Mouse (Mus musculus): ENCODE results near the gene D130052B06Rik.

DNA sequence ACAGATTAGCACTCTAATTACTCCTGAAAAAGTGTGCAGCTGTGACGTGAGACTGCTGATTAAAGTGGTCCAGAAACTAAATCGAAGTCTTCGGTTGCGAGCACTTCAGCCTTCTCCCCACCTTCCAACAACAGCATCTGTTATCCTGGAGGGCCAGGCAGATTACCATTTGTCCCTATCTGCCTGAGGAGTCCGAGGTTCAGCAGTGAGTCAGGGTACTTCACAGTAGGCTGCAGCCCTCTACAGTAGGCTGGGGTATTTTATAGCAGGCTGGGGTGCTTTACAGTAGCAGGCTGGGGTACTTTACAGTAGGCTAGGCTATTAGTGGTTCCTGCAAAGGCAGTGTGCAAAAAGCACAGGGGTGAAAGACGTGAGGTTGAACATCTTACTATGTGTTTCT lies 69.3 kb downstream of the D130052B06Rik start:
- no peak for TF ChIP-seq CTCF (IDR thresholded peaks at IDR 0.05; ENCODE audit: extremely low read depth, insufficient read depth, low read length)
- no peak for TF ChIP-seq POLR2A (IDR thresholded peaks at IDR 0.05; ENCODE audit: extremely low read depth, insufficient read depth, low read length)

All from cortical plate, adult 2 months (tissue).